Mouse (Mus musculus) ES-Bruce4 (cell line): ENCODE data around the gene Cntln.

Experiments
- EP300 ChIP-seq: IDR thresholded peaks from 2 replicates; pipeline ENCODE4 v1.6.1; 2011; ENCODE audit warnings: low read depth, low read length; ENCODE audit not compliant: insufficient read depth
- POLR2A ChIP-seq: IDR thresholded peaks from one replicate; pipeline ENCODE4 v1.8.1; 2011; ENCODE audit warnings: low read length; ENCODE audit not compliant: insufficient read depth

DNA sequence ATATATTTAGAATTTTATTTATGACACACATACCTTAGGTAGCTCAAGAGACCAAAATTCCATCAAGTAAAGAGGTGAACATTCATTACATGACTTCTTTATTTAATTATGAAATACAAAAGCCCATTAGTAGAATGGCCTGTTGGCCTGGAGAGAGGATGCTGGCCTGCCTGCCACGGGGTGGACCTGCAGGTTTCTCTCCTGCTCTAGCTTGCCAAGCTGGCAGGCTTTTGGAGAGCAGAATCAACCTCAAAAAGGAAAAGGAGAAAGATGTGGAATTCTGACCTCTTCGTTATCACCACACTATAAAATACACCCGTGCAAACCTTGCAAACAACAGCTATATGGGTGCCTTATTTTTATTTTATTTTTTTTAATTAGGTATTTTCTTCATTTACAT lies 45.6 kb upstream of the Cntln start:
- no peak for TF ChIP-seq EP300
- TF ChIP-seq POLR2A = no peak
